Mouse (Mus musculus) left cerebral cortex, postnatal 10 days (tissue): ENCODE results near the gene Rps6. TPM values are rescaled to one million over a fixed set of nuclear protein-coding genes. Genes with fewer than 3 reads are reported as not detected.

Source experiments
- DNase-seq, 2 experiments: peaks; one replicate each; pipeline ENCODE4 v3.0.0; 2021 to 2022; ENCODE audit warnings: low spot score in 2 of 2, mixed read lengths in 1 of 2; ENCODE audit errors: extremely low spot score in 1 of 2
- intact Hi-C: fragments of 180-260 bp; cut with DNase I; formaldehyde crosslinking; loops from one replicate; pipeline ENCODE4 v1.15.1; 2025
- total RNA-seq, 2 experiments: library from RNA; stranded (reverse); gene quantifications; 2 replicates each; pipeline ENCODE4 v1.2.3; 2021

Rps6 gene
- 100 to 1,000 TPM; 386 to 405 TPM for total RNA-seq

DNA sequence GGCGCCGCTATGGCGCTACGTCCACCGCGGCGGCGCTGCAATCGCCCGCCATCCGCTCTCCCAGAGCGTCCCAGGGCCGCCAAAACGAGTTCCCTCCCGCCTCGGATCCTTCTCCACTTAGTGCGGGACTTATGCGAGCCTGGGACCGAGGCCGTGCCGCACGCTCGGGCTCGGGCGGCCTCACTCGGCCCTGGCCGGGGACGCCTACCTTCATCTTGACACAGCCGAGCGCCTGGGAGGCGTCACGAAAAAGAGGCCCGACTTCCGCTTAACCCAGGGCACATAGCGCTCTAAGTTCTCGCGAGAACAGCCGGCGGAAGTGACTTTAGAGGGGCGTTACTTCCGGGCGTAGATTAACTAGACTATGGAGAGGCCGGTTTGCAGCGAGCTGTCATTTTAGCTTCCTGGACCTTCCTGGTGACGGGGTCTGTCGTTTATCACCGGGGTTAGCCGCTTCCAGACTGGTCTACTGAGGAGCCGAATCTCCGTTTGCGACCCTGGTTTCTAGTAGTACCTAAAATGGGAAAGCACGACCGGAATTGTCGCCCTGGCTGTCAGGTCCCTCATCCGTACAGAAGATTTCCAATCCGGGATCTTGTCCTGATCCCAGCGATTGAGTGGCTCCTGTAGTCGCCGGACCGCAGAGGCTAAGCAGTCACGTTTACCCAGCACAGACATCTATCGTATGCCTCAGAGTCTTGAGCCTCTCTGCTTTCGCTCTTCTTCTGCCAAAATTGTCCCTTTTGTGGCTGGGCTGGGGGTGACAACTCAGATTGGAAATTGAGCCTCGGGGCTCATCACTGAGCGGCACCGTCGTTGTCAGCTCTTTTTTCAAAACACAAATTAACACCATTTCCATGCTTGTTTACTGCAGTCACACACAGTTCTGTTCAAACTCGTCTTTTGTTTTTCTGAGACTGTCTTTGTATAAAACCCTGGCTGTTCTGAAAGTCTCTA is at the start of gene Rps6:
TSS of gene Rps6 (minus strand) at position 300 of the 957 bp plus-strand sequence.
- peak; percentile 96 to 97 for DNase-seq
- intact Hi-C loops = no loop called here

- intact Hi-C loops = no loop called here
- DNase-seq = no peak
Measured at GRCm38 (mm10) chr4:86905869-86906268, 48.7 kb upstream of the Rps6 start.

DNA sequence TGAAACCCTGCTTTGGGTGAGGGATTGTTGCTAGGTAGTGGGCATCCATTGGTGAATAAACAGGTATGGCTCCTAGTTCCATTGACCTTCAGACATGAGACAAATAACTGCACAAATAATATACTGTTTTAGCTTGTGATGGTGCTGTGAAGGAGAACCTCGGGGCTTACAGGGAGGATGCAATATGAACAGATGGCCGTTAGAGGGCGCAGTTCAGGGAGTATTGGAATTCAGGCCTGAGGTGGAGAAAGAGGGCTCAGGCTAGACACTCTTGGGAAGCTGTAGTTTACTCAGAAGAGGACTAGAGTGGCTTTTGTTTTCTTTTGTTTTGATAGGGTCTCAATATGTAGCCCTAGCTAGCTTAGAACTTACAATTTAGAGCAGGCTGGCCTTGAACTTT is 47.8 kb upstream of the Rps6 start:
- no peak for DNase-seq

GRCm38 (mm10) chr4:86902351-86902750 is 45.1 kb upstream of the Rps6 start:
- intact Hi-C loops = no loop called here
- DNase-seq = no peak

More for the DNA sequence above, 47.8 kb upstream of the Rps6 start:
- intact Hi-C loops = no loop called here

- intact Hi-C loops = no loop called here
- no peak for DNase-seq
Measured at GRCm38 (mm10) chr4:86898791-86899474, 41.7 kb upstream of the Rps6 start.

DNA sequence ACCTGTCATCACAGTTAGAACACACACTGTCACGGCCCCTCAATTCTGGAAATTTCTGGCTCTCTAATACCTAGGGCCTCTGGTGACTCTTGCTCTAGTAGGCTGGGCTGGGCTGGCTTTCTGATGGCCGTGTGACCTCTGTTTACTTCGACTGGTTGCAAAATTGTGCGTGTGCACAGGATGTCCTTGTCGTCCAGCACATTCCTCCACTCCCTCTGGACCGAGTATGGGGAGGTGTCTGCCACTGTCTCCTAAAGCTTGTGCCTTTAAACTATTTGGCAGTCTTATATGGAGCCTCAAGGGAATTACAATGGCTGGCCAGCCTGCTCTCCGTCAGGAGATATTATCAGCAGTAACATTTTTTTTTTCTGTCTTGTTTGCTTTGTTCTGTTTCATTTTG is 40.2 kb upstream of the Rps6 start:
- intact Hi-C loops = no loop called here
- no peak for DNase-seq

DNA sequence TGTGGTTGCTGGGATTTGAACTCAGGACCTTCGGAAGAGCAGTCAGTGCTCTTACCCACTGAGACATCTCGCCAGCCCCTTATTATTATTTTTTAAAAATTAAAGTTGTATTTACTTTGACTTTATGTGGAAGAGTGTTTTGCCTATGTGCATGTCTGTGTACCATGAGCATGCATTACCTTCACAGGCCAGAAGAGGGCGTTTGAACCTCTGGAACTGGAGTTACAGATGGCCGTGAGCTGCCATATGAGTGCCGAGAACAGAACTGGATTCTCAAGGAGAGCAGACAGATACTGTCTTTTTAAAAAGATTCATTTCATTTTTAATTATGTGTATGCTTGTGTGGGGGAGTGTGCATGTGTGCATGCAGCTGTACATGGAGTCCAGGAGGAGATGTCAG is 30.7 kb upstream of the Rps6 start:
- no peak for DNase-seq
- intact Hi-C loops = loop anchor here (5.0 kb wide), 1 partner anchor 34 kb away; no protein-coding TSS in a partner anchor

GRCm38 (mm10) chr4:86886160-86886878 is 29.1 kb upstream of the Rps6 start:
- peak in 1 of 2 experiments; percentile 71 for DNase-seq
- intact Hi-C loops = loop anchor here (5.0 kb wide), 1 partner anchor 36 kb away; no protein-coding TSS in a partner anchor

GRCm38 (mm10) chr4:86885790-86886159 is 28.6 kb upstream of the Rps6 start:
- DNase-seq = no peak
- intact Hi-C loops = loop anchor here (5.0 kb wide), 1 partner anchor 37 kb away; no protein-coding TSS in a partner anchor

GRCm38 (mm10) chr4:86884945-86885344 is 27.7 kb upstream of the Rps6 start:
- intact Hi-C loops = loop anchor here (5.0 kb wide), 1 partner anchor 37 kb away; no protein-coding TSS in a partner anchor
- peak in 1 of 2 experiments; percentile 32 for DNase-seq

- no peak for DNase-seq
- intact Hi-C loops = no loop called here
Measured at GRCm38 (mm10) chr4:86882413-86882812, 25.2 kb upstream of the Rps6 start.

DNA sequence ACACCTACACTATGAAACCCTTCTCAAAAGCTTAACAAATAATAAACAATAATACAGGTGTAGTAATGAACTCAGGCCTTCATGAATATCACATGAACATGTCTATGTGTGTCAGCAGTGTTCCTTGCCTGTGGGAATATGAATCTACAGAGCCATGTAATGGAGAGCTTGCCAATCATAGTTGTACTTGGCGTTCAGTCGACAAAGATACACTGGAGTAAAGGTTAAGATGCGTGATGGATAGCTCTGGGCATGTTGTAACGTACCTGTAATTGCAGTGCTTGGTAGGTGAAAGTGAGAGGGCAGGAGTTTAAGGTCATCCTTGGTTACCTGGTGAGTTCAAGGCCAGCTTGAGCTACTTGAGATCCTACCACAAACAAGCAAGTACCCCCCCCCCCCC is 24.0 kb upstream of the Rps6 start:
- intact Hi-C loops = no loop called here
- no peak for DNase-seq

DNA sequence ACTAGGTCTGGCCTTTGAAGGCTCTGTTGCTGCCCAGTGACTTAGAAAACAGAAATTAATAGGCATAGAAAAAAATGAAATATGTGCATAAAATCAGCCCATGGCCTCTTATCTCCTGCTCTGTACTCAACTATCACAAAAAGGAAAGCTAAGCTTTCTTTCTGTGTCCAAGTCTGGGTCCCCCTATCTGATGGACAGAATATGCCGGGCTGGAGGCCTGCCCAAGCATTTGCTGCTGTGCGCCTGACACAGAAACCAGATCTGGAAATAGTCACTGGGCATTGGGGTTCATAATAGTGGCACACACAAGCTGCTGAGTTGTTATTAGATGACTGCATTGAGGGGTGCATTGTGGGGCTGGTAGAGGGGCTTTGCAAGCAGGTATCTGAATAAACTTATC is 22.3 kb upstream of the Rps6 start:
- intact Hi-C loops = no loop called here
- DNase-seq = no peak

DNA sequence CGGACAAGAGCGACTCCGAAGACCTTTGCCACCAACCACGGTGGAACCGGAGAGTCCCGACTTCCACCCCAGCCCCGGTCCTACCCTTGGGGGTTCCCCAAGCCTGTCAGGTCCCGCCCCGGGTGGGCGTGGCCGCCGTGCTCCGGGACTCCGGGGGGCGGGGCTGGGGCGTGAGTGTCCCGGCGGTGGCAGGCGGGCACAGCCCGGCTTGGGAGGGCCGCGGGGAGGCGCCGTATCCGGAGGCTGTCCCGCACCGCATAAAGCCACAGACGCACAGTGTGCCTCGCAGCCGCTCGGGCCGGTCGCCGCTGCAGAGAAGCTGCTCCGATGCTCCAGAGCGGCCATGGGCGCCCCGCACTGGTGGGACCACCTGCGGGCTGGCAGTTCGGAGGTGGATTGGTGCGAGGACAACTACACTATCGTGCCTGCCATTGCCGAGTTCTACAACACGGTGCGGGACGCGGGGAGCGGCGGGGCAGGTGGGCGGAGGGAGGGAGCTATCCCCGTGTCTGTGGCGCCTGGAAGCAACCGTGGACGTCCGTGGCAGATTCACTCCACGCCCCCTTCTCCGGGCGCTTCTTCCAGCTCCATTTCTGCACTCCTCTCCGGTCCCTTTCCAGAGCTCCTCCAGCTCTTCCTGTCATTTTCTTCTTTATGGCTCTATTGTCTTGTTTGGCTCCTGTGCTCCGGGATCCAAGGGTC is 17.1 kb upstream of the Rps6 start, which contains the start of gene Acer2:
TSS of gene Acer2 (plus strand) at position 251 of the 702 bp plus-strand sequence.
- intact Hi-C loops = no loop called here
- peak; percentile 43 to 95 for DNase-seq

GRCm38 (mm10) chr4:86873072-86873471 is 15.9 kb upstream of the Rps6 start:
- intact Hi-C loops = no loop called here
- DNase-seq = peak in 1 of 2 experiments; percentile 17

DNA sequence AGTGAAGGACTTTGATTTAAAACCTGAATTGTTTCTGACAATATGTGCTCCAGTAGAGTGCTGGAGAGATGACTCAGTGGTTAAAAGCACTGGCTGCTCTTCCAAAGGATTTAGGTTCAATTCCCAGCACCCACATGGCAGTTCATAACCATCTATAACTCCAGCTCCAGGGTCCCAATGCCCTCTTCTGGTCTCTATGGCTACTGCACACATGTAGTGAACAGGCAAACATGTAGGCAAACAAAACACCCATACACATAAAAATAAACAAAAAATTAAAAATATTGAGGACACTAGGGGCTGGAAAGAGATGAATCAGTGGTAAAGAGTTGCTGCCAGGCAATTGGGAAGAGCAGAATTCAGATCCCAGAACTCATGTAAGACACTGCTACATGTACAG is 14.8 kb upstream of the Rps6 start:
- intact Hi-C loops = no loop called here

GRCm38 (mm10) chr4:86864087-86864486 is 6.9 kb upstream of the Rps6 start:
- intact Hi-C loops = no loop called here
- DNase-seq = no peak

More for the DNA sequence above, 14.8 kb upstream of the Rps6 start:
- no peak for DNase-seq

GRCm38 (mm10) chr4:86858070-86858440 is 843 bp upstream of the Rps6 start:
- intact Hi-C loops = no loop called here
- no peak for DNase-seq
